Mouse (Mus musculus) forebrain, embryonic 13.5 days (tissue): Measurements from ENCODE around the gene Sde2. TPM values are rescaled to one million over a fixed set of nuclear protein-coding genes. Genes with fewer than 3 reads are reported as not detected.
A peak's percentile ranks its signal among the peaks of the same experiment; 100 is the strongest.

Source experiments
- ATAC-seq: fragments of 200-750 bp; cut with Nextera tagmentation; 2 replicates; pipeline ENCODE4 v1.8.0; 2017
- H3K27ac ChIP-seq: fragments of 300-500 bp; sonication (generic); 2 replicates; pipeline ENCODE4 v1.5.1; 2015; ENCODE audit warnings: inconsistent platforms, mild to moderate bottlenecking, moderate library complexity
- H3K27me3 ChIP-seq: fragments of 300-500 bp; sonication (generic); 2 replicates; pipeline ENCODE4 v1.6.1; 2015; ENCODE audit warnings: mild to moderate bottlenecking, inconsistent platforms
- H3K36me3 ChIP-seq: fragments of 300-500 bp; sonication (generic); 2 replicates; pipeline ENCODE4 v1.6.1; 2015; ENCODE audit warnings: mild to moderate bottlenecking, inconsistent platforms; ENCODE audit not compliant: poor library complexity, severe bottlenecking
- H3K4me1 ChIP-seq: fragments of 300-500 bp; sonication (generic); 2 replicates; pipeline ENCODE4 v1.6.1; 2015; ENCODE audit warnings: inconsistent platforms
- H3K4me2 ChIP-seq: fragments of 300-500 bp; sonication (generic); 2 replicates; pipeline ENCODE4 v1.6.1; 2015; ENCODE audit warnings: inconsistent platforms, mild to moderate bottlenecking, moderate library complexity
- H3K4me3 ChIP-seq: fragments of 300-500 bp; sonication (generic); 2 replicates; pipeline ENCODE4 v1.5.1; 2015; ENCODE audit warnings: mild to moderate bottlenecking, inconsistent platforms
- H3K9ac ChIP-seq: fragments of 300-500 bp; sonication (generic); 2 replicates; pipeline ENCODE4 v1.6.1; 2015; ENCODE audit warnings: mild to moderate bottlenecking, inconsistent platforms
- H3K9me3 ChIP-seq: fragments of 300-500 bp; sonication (generic); replicated peaks from 2 replicates; pipeline ENCODE4 v1.6.1; 2016; ENCODE audit warnings: inconsistent platforms
- WGBS: fragments of 180-500 bp; shearing (Covaris S2); methylation state at CpG from one replicate; pipeline ENCODE4 v1.1.7; 2015; 5-methylcytosine and 5-hydroxymethylcytosine counted together
- polyA plus RNA-seq: library from polyadenylated mRNA; unstranded; fragments of >200 nt; fragmentation: Nextera tagmentation; extraction: Ambion mirVana; gene quantifications from 2 replicates; pipeline ENCODE4 v1.2.1, GENCODE M21; 2015

The Sde2 gene
- polyA plus RNA-seq = 32.7 and 33.8 TPM in 2 replicates

DNA sequence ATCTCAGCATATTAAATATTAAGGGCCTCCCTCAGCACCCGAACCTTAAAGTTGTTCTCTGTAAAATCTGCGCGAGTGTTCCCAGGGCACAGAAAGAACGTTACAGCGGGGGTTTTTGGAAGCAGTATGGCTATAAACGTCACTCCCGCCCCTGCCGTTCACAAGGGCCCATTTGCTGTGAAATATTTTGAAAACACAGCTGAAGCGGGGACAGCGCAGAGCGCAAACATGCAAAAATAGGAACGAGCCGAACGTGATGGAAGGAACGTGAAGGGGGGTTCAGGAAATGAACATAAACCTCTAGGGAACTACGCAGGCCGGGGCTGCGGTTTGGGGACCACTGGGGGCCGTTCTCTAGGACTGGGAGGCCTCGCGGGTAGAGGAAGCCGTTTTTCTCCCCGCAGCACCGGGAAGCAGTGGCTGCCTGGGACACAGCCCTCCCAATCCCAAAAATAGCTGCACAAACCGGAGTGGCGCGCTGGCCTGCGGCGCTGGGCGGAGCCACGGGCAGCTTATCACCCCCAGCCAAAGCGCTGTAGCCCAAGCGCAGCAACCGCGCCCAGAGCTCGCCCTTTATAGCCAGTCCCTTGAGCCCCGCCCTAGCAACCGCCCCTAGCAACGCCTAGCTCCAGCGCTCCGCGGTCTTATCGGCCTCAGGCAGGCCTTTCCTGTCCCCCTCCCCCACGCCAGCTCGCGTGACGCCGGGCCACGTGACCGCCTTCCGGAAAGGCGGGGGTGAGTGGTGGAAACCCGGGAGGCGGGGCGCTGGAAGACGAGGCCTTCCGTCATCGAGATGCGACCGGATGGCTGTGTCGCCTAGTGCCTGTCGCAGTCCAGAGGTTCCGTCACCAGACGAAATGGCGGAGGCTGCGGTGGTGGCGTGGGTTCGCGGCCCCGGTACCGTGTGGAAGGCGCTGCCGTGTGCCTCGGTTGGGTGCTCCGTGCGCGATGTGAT is at the start of gene Sde2:
Gene Sde2, plus strand, starts transcription at position 812 of the 955 bp plus-strand sequence.
- no peaks in the 10 kb centered on the region; the same call in 1 of the 2 replicates for H3K36me3 ChIP-seq
- peak; percentile 98 for ATAC-seq
- H3K4me1 ChIP-seq = peaks cover 44% of the 10 kb centered on the region
- H3K4me2 ChIP-seq = peak within 1 kb of the TSS; percentile 83
- no peaks in the 10 kb centered on the region for H3K9me3 ChIP-seq
- H3K27ac ChIP-seq = peak within 1 kb of the TSS; percentile 98
- under 1% methylated on average over 77 of the region's 77 CpGs for WGBS
- H3K27me3 ChIP-seq = no peaks in the 10 kb centered on the region
- peak within 1 kb of the TSS; percentile 78 for H3K9ac ChIP-seq
- peak within 1 kb of the TSS; percentile 68 for H3K4me3 ChIP-seq

GRCm38 (mm10) chr1:180801466-180801994 is 49.4 kb upstream of the Sde2 start:
- Histone ChIP-seq H3K4me3 (no peak overlapping the region), H3K27ac (no peak overlapping the region), H3K9ac (no peak overlapping the region), H3K9me3 (no peaks in the 10 kb centered on the region), H3K27me3 (no peaks in the 10 kb centered on the region), H3K4me1 (peaks cover 7% of the 10 kb centered on the region; the same call in 1 of the 2 replicates), H3K36me3 (peaks cover 62% of the 10 kb centered on the region), H3K4me2 (no peak overlapping the region)
- 90% methylated on average over 3 of the region's 3 CpGs for WGBS
- ATAC-seq = peak; percentile 30; the same call in 1 of the 2 replicates

DNA sequence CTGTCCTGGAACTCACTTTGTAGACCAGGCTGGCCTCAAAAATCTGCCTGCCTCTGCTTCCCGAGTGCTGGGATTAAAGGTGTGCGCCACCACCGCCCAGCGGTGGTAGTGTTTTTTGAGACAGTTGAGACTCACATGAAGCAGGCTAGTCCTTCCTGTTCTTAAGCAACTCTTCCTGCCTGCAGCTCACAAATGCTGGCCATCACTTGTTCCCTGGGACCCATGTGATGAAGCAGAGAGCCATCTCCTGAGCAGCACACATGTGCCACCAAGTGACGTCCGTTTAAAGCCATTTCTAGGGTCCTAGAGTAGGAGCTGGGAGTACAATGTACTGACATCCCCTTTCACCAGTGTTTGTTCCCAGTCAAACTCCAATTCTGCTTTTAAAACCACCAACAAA is 47.0 kb upstream of the Sde2 start:
- H3K9me3 ChIP-seq = no peaks in the 10 kb centered on the region
- H3K9ac ChIP-seq = no peak overlapping the region
- 86% methylated on average over 6 of the region's 6 CpGs for WGBS
- H3K4me2 ChIP-seq = no peak overlapping the region
- H3K27ac ChIP-seq = no peak overlapping the region
- H3K27me3 ChIP-seq = no peaks in the 10 kb centered on the region
- no peak for ATAC-seq
- peaks cover 82% of the 10 kb centered on the region for H3K36me3 ChIP-seq
- no peak overlapping the region for H3K4me3 ChIP-seq
- H3K4me1 ChIP-seq = peaks cover 22% of the 10 kb centered on the region

GRCm38 (mm10) chr1:180808831-180809230 is 42.1 kb upstream of the Sde2 start:
- Histone ChIP-seq H3K4me1 (peaks cover 43% of the 10 kb centered on the region), H3K27me3 (no peaks in the 10 kb centered on the region), H3K4me2 (peak overlapping the region; percentile 33; the same call in 1 of the 2 replicates), H3K4me3 (no peak overlapping the region), H3K36me3 (peaks cover 65% of the 10 kb centered on the region), H3K27ac (no peak overlapping the region), H3K9me3 (no peaks in the 10 kb centered on the region), H3K9ac (no peak overlapping the region)
- ATAC-seq = no peak
- 78% methylated on average over 5 of the region's 5 CpGs for WGBS

DNA sequence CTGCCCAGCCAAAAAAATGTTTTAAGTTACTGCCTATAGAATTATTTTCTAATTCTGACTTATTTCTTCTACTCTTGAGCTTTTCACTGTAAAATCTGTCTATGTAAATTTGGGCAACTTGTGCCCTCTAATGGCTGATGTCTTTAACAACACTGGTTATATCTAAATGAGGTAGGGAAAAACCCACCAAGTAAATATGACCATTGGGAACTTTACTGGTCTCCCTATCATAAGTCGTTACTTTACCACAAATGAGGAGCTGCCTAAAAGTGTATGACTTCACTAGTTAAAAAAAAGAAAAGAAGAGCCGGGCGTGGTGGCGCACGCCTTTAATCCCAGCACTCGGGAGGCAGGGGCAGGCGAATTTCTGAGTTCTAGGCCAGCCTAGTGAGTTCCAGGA is 40.0 kb upstream of the Sde2 start:
- H3K9ac ChIP-seq = 0 out of 2 replicates have a peak overlapping the region, but pooled peaks have one; percentile 48

GRCm38 (mm10) chr1:180811596-180812462 is 39.1 kb upstream of the Sde2 start:
- H3K4me2 ChIP-seq = peak overlapping the region; percentile 63
- peak overlapping the region; percentile 100 for H3K27ac ChIP-seq
- peaks cover 35% of the 10 kb centered on the region for H3K36me3 ChIP-seq
- H3K4me1 ChIP-seq = peaks cover 54% of the 10 kb centered on the region
- peak overlapping the region; percentile 100 for H3K9ac ChIP-seq
- no peaks in the 10 kb centered on the region for H3K27me3 ChIP-seq
- H3K9me3 ChIP-seq = no peaks in the 10 kb centered on the region
- 4% methylated on average over 27 of the region's 27 CpGs for WGBS
- no peak for ATAC-seq
- H3K4me3 ChIP-seq = peak overlapping the region; percentile 99

More for the DNA sequence above, 40.0 kb upstream of the Sde2 start:
- Histone ChIP-seq H3K27me3 (no peaks in the 10 kb centered on the region), H3K9me3 (no peaks in the 10 kb centered on the region), H3K4me3 (peak overlapping the region; percentile 99), H3K4me2 (peak overlapping the region; percentile 63), H3K4me1 (peaks cover 58% of the 10 kb centered on the region), H3K36me3 (peaks cover 44% of the 10 kb centered on the region), H3K27ac (no peak overlapping the region)
- WGBS = 65% methylated on average over 7 of the region's 7 CpGs
- no peak for ATAC-seq

DNA sequence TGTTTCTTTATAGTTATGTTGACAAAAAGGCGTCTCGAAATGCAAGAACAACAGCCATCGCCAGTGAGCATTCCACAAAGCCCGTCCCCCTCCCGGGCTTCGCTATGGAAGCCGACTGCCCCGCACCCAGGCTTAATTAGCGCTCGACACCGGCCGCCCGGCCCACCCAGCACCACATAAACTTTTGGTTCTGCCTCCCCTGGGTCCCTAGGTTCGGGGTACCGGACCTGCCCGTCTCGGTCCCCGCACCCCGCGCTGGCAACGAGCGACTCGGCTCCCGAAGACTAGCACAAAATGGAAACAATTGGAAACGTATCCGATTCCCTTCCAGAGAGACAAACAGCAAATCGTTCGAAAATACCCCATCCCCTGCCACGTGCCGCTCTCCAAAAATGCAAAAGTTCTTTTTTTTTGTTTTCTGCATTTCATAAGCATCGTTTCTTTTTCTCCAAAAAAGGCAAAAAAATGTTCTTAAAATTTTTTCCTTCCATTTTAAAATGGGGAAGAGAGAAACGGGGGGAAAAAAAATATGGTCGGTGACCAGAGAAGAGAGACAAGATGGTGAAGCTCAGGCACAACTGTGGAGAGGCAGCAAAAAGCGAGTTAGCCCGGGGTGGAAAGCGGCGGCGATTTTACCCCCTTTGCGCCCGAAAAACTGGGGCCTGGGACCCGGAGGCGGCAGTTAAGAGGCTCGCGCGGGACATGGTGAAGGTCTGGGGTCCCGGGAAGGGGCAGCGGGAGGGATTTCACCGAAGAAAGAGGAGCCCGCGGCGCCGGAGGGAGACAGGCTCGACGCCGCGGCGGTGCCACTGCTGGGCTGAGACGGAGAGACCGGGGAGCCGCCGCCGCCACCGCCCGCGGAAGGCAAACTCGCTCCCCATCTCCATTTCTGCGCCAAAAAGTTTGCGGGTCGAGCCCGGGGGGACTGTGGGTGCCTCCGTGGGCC is 38.2 kb upstream of the Sde2 start:
- Histone ChIP-seq H3K4me2 (peak overlapping the region; percentile 63), H3K4me3 (peak overlapping the region; percentile 99), H3K9me3 (no peaks in the 10 kb centered on the region), H3K9ac (peak overlapping the region; percentile 100), H3K27me3 (no peaks in the 10 kb centered on the region), H3K27ac (peak overlapping the region; percentile 100), H3K4me1 (peaks cover 49% of the 10 kb centered on the region), H3K36me3 (peaks cover 26% of the 10 kb centered on the region)
- WGBS = under 1% methylated on average over 71 of the region's 71 CpGs
- ATAC-seq = peak; percentile 52

DNA sequence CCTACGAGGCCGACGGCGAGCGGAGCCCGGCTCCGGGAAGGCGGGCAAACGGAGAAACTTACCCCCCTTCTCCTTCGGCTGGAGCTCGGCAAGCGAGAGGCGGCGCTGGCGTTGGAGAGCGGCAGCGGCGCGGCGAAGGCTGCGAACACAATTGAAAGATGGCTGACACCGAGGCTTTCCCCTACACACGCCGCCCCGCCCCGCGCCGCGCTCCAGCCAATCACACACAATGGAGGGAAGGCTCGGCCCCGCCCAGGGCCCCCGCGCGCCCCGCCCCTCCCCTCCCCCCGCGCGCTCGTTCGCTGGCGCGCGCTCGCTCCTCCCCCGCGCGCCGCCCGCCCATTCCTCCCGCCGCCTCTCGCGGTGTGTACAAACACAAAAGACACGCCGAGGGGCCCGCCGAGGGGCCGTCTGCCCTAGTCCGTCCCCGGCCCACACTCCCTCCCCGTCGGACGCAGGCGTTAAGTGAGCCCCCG is 37.5 kb upstream of the Sde2 start:
- Histone ChIP-seq H3K9me3 (no peaks in the 10 kb centered on the region), H3K4me1 (peaks cover 44% of the 10 kb centered on the region), H3K4me2 (peak overlapping the region; percentile 72), H3K27ac (peak overlapping the region; percentile 100), H3K4me3 (peak overlapping the region; percentile 99), H3K9ac (peak overlapping the region; percentile 100), H3K36me3 (peaks cover 21% of the 10 kb centered on the region), H3K27me3 (no peaks in the 10 kb centered on the region)
- 1% methylated on average over 30 of the region's 65 CpGs for WGBS
- ATAC-seq = peak; percentile 96

DNA sequence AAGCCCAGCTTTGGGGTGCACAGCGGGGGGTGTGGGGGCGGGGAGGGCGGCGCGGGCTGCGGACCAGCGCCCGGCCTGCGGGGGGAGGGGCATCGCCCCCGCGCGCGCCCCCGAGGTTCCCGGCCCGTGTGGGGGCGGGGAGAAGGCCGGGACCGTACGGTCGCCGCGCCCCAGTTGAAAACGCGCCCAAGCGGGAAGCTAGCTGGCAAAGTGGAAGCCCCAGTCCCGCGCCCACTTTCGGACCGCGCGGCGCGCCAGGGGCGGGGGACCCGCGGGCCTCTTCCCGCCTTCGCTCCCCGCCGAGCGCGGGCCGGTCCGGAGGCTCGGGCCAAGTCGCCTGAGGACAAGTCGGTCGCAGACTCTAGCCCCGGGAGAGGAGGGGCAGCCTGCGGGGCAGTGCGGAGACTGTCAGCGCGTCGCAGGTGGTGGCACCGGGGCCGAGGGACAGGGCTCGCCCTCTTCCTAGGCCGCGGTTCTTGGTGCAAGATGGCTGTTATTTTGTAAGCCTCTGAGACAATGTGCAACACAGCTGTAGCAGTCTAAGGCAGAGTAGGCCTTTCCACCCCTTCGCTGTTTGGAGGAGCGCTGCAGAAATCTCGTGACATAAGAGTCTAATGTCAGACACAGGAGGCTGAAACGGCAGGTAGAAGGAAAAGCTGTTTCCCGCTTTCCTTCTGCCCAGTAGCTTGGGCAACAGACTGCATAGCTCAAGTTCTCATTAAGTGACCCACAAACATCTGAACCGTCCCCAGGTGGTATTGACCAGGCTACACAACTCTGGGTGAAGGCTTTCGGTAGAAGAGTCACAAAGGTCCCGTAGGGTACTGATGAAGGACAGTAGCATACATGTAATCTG is 36.8 kb upstream of the Sde2 start, which contains the start of gene H3f3a:
Gene H3f3a, minus strand, starts transcription at position 59 of the 856 bp plus-strand sequence.
- peak within 1 kb of the TSS; percentile 100 for H3K9ac ChIP-seq
- H3K4me1 ChIP-seq = peaks cover 39% of the 10 kb centered on the region
- peak within 1 kb of the TSS; percentile 72 for H3K4me2 ChIP-seq
- no peaks in the 10 kb centered on the region for H3K9me3 ChIP-seq
- H3K27me3 ChIP-seq = no peaks in the 10 kb centered on the region
- peak within 1 kb of the TSS; percentile 99 for H3K4me3 ChIP-seq
- ATAC-seq = peak; percentile 76
- WGBS = 1% methylated on average over 44 of the region's 69 CpGs
- peak within 1 kb of the TSS; percentile 100 for H3K27ac ChIP-seq
- peaks cover 16% of the 10 kb centered on the region for H3K36me3 ChIP-seq
